Mouse (Mus musculus) right cerebral cortex, postnatal 14 days (tissue): Measurements from ENCODE around the gene Zfp513.
"Not testable (repeated sequence)": the region's sequence is repeated elsewhere in the genome, so short reads cannot be mapped to it uniquely, and the experiment has no call there.

Experiments
- DNase-seq: peaks from one replicate; pipeline ENCODE4 v3.0.0; 2022

The Zfp513 gene

GRCm38 (mm10) chr5:31201742-31202590 lies at the start of gene Zfp513:
Zfp513 (minus strand) TSS chr5:31202303.
- DNase-seq, result peak; percentile 92

- DNase-seq, result peak; percentile 38
Observed at GRCm38 (mm10) chr5:31251541-31252101, 49.5 kb upstream of the Zfp513 start, which contains the start of gene Krtcap3. Krtcap3 (plus strand) TSS chr5:31251691.

- DNase-seq, result no peak
Observed at GRCm38 (mm10) chr5:31250716-31251115, 48.6 kb upstream of the Zfp513 start.

GRCm38 (mm10) chr5:31242191-31242590 lies 40.1 kb upstream of the Zfp513 start:
- no peak for DNase-seq

- DNase-seq, result no peak
Observed at GRCm38 (mm10) chr5:31241522-31242034, 39.5 kb upstream of the Zfp513 start.

- DNase-seq, result peak; percentile 94
Observed at GRCm38 (mm10) chr5:31240637-31241521, 38.8 kb upstream of the Zfp513 start, which contains the start of the genes Nrbp1 and Gm9970. Nrbp1 (plus strand) TSS chr5:31240864. Gm9970 (minus strand) TSS chr5:31241232.

GRCm38 (mm10) chr5:31226641-31227040 lies 24.5 kb upstream of the Zfp513 start:
- DNase-seq, result no peak

GRCm38 (mm10) chr5:31222696-31223095 lies 20.6 kb upstream of the Zfp513 start:
- peak; percentile 16 for DNase-seq

GRCm38 (mm10) chr5:31221304-31221945 lies 19.3 kb upstream of the Zfp513 start:
- peak; percentile 40 for DNase-seq

- DNase-seq, result peak; percentile 98
Observed at GRCm38 (mm10) chr5:31220448-31221303, 18.6 kb upstream of the Zfp513 start, which contains the start of gene Ppm1g. Ppm1g (minus strand) TSS chr5:31220687.

- DNase-seq, result peak; percentile 62
Observed at GRCm38 (mm10) chr5:31219911-31220447, 17.9 kb upstream of the Zfp513 start.

- DNase-seq, result no peak
Observed at GRCm38 (mm10) chr5:31219474-31219873, 17.4 kb upstream of the Zfp513 start.

- DNase-seq, result no peak
Observed at GRCm38 (mm10) chr5:31219070-31219469, 17.0 kb upstream of the Zfp513 start.

GRCm38 (mm10) chr5:31218294-31218693 lies 16.2 kb upstream of the Zfp513 start:
- no peak for DNase-seq

GRCm38 (mm10) chr5:31216554-31216953 lies 14.5 kb upstream of the Zfp513 start:
- not testable (repeated sequence) for DNase-seq

- no peak for DNase-seq
Observed at GRCm38 (mm10) chr5:31204421-31204820, 2.3 kb upstream of the Zfp513 start.

GRCm38 (mm10) chr5:31203866-31204265 lies 1.8 kb upstream of the Zfp513 start:
- no peak for DNase-seq

- DNase-seq, result no peak
Observed at GRCm38 (mm10) chr5:31202933-31203332, 830 bp upstream of the Zfp513 start.

- DNase-seq, result no peak
Observed at GRCm38 (mm10) chr5:31201042-31201741, 911 bp downstream of the Zfp513 start.

- no peak for DNase-seq
Observed at GRCm38 (mm10) chr5:31200327-31200768, 1.8 kb downstream of the Zfp513 start.
